Mouse (Mus musculus) heart, embryonic 16.5 days (tissue): ENCODE data around the gene Ccdc73. TPM values are rescaled to one million over a fixed set of nuclear protein-coding genes. Genes with fewer than 3 reads are reported as not detected.

Experiments used
- ATAC-seq: fragments of 200-750 bp; cut with Nextera tagmentation; replicated peaks from 2 replicates; pipeline ENCODE4 v1.8.0; 2017; ENCODE audit warnings: moderate number of reproducible peaks; ENCODE audit not compliant: insufficient read depth, low FRiP score; ENCODE audit errors: extremely low read depth
- H3K27ac ChIP-seq: fragments of 300-500 bp; sonication (generic); 2 replicates; pipeline ENCODE4 v1.5.1; 2014; ENCODE audit warnings: mild to moderate bottlenecking, low read length, control low read depth, moderate library complexity
- H3K27me3 ChIP-seq: fragments of 300-500 bp; sonication (generic); 2 replicates; pipeline ENCODE4 v1.6.1; 2014; ENCODE audit warnings: low read length, mixed read lengths; ENCODE audit not compliant: control insufficient read depth, insufficient read depth
- H3K36me3 ChIP-seq: fragments of 300-500 bp; sonication (generic); 2 replicates; pipeline ENCODE4 v1.6.1; 2014; ENCODE audit not compliant: control insufficient read depth, insufficient read depth
- H3K4me1 ChIP-seq: fragments of 300-500 bp; sonication (generic); 2 replicates; pipeline ENCODE4 v1.6.1; 2014; ENCODE audit warnings: low read length, mixed read lengths; ENCODE audit not compliant: control insufficient read depth, insufficient read depth
- H3K4me2 ChIP-seq: fragments of 300-500 bp; sonication (generic); 2 replicates; pipeline ENCODE4 v1.6.1; 2014; ENCODE audit warnings: low read depth, mild to moderate bottlenecking, control low read depth, low read length
- H3K4me3 ChIP-seq: fragments of 300-500 bp; sonication (generic); 2 replicates; pipeline ENCODE4 v1.5.1; 2014; ENCODE audit warnings: mild to moderate bottlenecking, control low read depth, low read length
- H3K9ac ChIP-seq: fragments of 300-500 bp; sonication (generic); 2 replicates; pipeline ENCODE4 v1.6.1; 2014; ENCODE audit warnings: low read length, control low read depth
- H3K9me3 ChIP-seq: fragments of 300-500 bp; sonication (generic); replicated peaks from 2 replicates; pipeline ENCODE4 v1.6.1; 2016; ENCODE audit warnings: low read length; ENCODE audit not compliant: control insufficient read depth
- WGBS: fragments of 180-500 bp; shearing (Covaris S2); extraction: QIAGEN DNeasy Blood & Tissue Kit; methylation state at CpG from one replicate; pipeline ENCODE4 v1.1.7; 2014; 5-methylcytosine and 5-hydroxymethylcytosine counted together
- polyA plus RNA-seq: library from polyadenylated mRNA; unstranded; fragments of >200 nt; fragmentation: Nextera tagmentation; extraction: Ambion mirVana; gene quantifications from 2 replicates; pipeline ENCODE4 v1.2.1, GENCODE M21; 2015

Ccdc73 gene
- polyA plus RNA-seq, 1 experiment from 2014 or later = 4.8 TPM

GRCm38 (mm10) chr2:104899975-104900374 is 32.4 kb downstream of the Ccdc73 start:
- no peak for ATAC-seq
- H3K27me3 ChIP-seq = no peaks in the 10 kb centered on the region
- no peak overlapping the region for H3K9ac ChIP-seq
- H3K4me1 ChIP-seq = no peaks in the 10 kb centered on the region
- 82% methylated on average over 2 of the region's 2 CpGs for WGBS
- no peak overlapping the region for H3K4me3 ChIP-seq
- H3K27ac ChIP-seq = no peak overlapping the region
- H3K36me3 ChIP-seq = no peaks in the 10 kb centered on the region
- H3K4me2 ChIP-seq = no peak overlapping the region
- no peaks in the 10 kb centered on the region for H3K9me3 ChIP-seq

- H3K27ac ChIP-seq = no peak overlapping the region
- no peak overlapping the region for H3K4me2 ChIP-seq
- no peaks in the 10 kb centered on the region for H3K9me3 ChIP-seq
- WGBS = 87% methylated on average over 3 of the region's 3 CpGs
- H3K4me1 ChIP-seq = no peaks in the 10 kb centered on the region
- H3K36me3 ChIP-seq = no peaks in the 10 kb centered on the region
- H3K9ac ChIP-seq = no peak overlapping the region
- no peaks in the 10 kb centered on the region for H3K27me3 ChIP-seq
- H3K4me3 ChIP-seq = no peak overlapping the region
- ATAC-seq = no peak
These were observed 48.1 kb downstream of the Ccdc73 start for GRCm38 (mm10) chr2:104915709-104916108.

- peak; percentile 93 for ATAC-seq
- Histone ChIP-seq H3K9ac (no peak overlapping the region), H3K4me3 (no peak overlapping the region), H3K36me3 (no peaks in the 10 kb centered on the region), H3K27ac (no peak overlapping the region), H3K9me3 (no peaks in the 10 kb centered on the region), H3K4me1 (peaks cover 6% of the 10 kb centered on the region; the same call in 1 of the 2 replicates), H3K4me2 (no peak overlapping the region), H3K27me3 (no peaks in the 10 kb centered on the region)
- WGBS = 28% methylated on average over 1 of the region's 1 CpGs
These were observed 96.9 kb downstream of the Ccdc73 start for GRCm38 (mm10) chr2:104964492-104964891.

- Histone ChIP-seq H3K4me2 (no peak overlapping the region), H3K9me3 (no peaks in the 10 kb centered on the region), H3K4me1 (no peaks in the 10 kb centered on the region), H3K4me3 (no peak overlapping the region), H3K36me3 (no peaks in the 10 kb centered on the region), H3K27ac (no peak overlapping the region), H3K9ac (no peak overlapping the region), H3K27me3 (no peaks in the 10 kb centered on the region)
- WGBS = 45% methylated on average over 2 of the region's 2 CpGs
- ATAC-seq = no peak
These were observed 114.1 kb downstream of the Ccdc73 start for GRCm38 (mm10) chr2:104981712-104982111.

GRCm38 (mm10) chr2:104985796-104986195 is 118.2 kb downstream of the Ccdc73 start:
- Histone ChIP-seq H3K4me2 (no peak overlapping the region), H3K36me3 (no peaks in the 10 kb centered on the region), H3K27me3 (no peaks in the 10 kb centered on the region), H3K27ac (no peak overlapping the region), H3K9ac (no peak overlapping the region), H3K4me1 (no peaks in the 10 kb centered on the region), H3K9me3 (no peaks in the 10 kb centered on the region), H3K4me3 (no peak overlapping the region)
- 55% methylated on average over 3 of the region's 3 CpGs for WGBS
- ATAC-seq = no peak

- H3K9me3 ChIP-seq = no peaks in the 10 kb centered on the region
- ATAC-seq = no peak
- no peak overlapping the region for H3K9ac ChIP-seq
- no peaks in the 10 kb centered on the region for H3K36me3 ChIP-seq
- H3K27me3 ChIP-seq = no peaks in the 10 kb centered on the region
- H3K27ac ChIP-seq = no peak overlapping the region
- H3K4me2 ChIP-seq = no peak overlapping the region
- 0 out of 2 replicates have a peak, but pooled peaks cover 2% of the 10 kb centered on the region for H3K4me1 ChIP-seq
- WGBS = 79% methylated on average over 1 of the region's 1 CpGs
- H3K4me3 ChIP-seq = no peak overlapping the region
These were observed 121.4 kb downstream of the Ccdc73 start for GRCm38 (mm10) chr2:104988974-104989373.

GRCm38 (mm10) chr2:104994436-104994835 is 126.8 kb downstream of the Ccdc73 start:
- 62% methylated on average over 2 of the region's 2 CpGs for WGBS
- no peaks in the 10 kb centered on the region for H3K27me3 ChIP-seq
- no peak overlapping the region for H3K4me3 ChIP-seq
- no peak overlapping the region for H3K9ac ChIP-seq
- H3K36me3 ChIP-seq = peaks cover 8% of the 10 kb centered on the region; the same call in 1 of the 2 replicates
- H3K4me1 ChIP-seq = 0 out of 2 replicates have a peak, but pooled peaks cover 2% of the 10 kb centered on the region
- H3K27ac ChIP-seq = no peak overlapping the region
- ATAC-seq = no peak
- no peak overlapping the region for H3K4me2 ChIP-seq
- H3K9me3 ChIP-seq = no peaks in the 10 kb centered on the region

GRCm38 (mm10) chr2:104996201-104996600 is 128.6 kb downstream of the Ccdc73 start:
- 0 out of 2 replicates have a peak, but pooled peaks cover 2% of the 10 kb centered on the region for H3K4me1 ChIP-seq
- H3K4me3 ChIP-seq = no peak overlapping the region
- H3K9ac ChIP-seq = no peak overlapping the region
- no peak for ATAC-seq
- no peaks in the 10 kb centered on the region for H3K27me3 ChIP-seq
- H3K9me3 ChIP-seq = no peaks in the 10 kb centered on the region
- WGBS = 60% methylated on average over 3 of the region's 3 CpGs
- H3K4me2 ChIP-seq = no peak overlapping the region
- no peak overlapping the region for H3K27ac ChIP-seq
- peaks cover 8% of the 10 kb centered on the region; the same call in 1 of the 2 replicates for H3K36me3 ChIP-seq

- Histone ChIP-seq H3K9me3 (no peaks in the 10 kb centered on the region), H3K27me3 (no peaks in the 10 kb centered on the region), H3K36me3 (peaks cover 49% of the 10 kb centered on the region), H3K4me1 (no peaks in the 10 kb centered on the region), H3K4me3 (no peak overlapping the region), H3K27ac (no peak overlapping the region), H3K9ac (no peak overlapping the region), H3K4me2 (no peak overlapping the region)
- no peak for ATAC-seq
These were observed 139.6 kb downstream of the Ccdc73 start for GRCm38 (mm10) chr2:105007236-105007635.
